Mouse (Mus musculus): ENCODE data around the gene Mycl. TPM values are rescaled to one million over a fixed set of nuclear protein-coding genes. Genes with fewer than 3 reads are reported as not detected.

Gene Mycl
- total RNA-seq, 1 experiment from 2014 or later: 1.3 TPM

Other genes starting within 250 kb of the Mycl start
- 118 to 145 TPM (median 130 TPM) in 3 replicates for gene Ppt1, start 159.4 kb upstream of the Mycl start, total RNA-seq (2017)
- 562 to 797 TPM (median 623 TPM) in 3 replicates for gene Cap1, start 109.6 kb upstream of the Mycl start, total RNA-seq (2017)
- gene Mfsd2a, start 34.5 kb upstream of the Mycl start, total RNA-seq (2017): not detected in 3 replicates
- gene Trit1, start 20.9 kb downstream of the Mycl start, total RNA-seq (2017): 14.1 to 23.3 TPM (median 15.6 TPM) in 3 replicates
- gene Bmp8b, start 109.5 kb downstream of the Mycl start, total RNA-seq (2017): not detected in 3 replicates
- gene Oxct2b, start 120.6 kb downstream of the Mycl start, total RNA-seq (2017): not detected in 3 replicates
- gene Ppie, start 144.3 kb downstream of the Mycl start, total RNA-seq (2017): 19.7 to 35.3 TPM (median 32.0 TPM) in 3 replicates
- not detected in 3 replicates for gene Hpcal4, start 187.6 kb downstream of the Mycl start, total RNA-seq (2017)
- not detected in 3 replicates for gene Nt5c1a, start 205.9 kb downstream of the Mycl start, total RNA-seq (2017)
- gene Heyl, start 237.9 kb downstream of the Mycl start, total RNA-seq (2017): 0.10 TPM in 1 of 3 replicates, not detected in the others